Mouse (Mus musculus) stomach, embryonic 15.5 days (tissue): ENCODE results near the gene Sost. TPM values are rescaled to one million over a fixed set of nuclear protein-coding genes. Genes with fewer than 3 reads are reported as not detected.

Experiments used
- ATAC-seq: fragments of 200-750 bp; cut with Nextera tagmentation; 2 replicates; pipeline ENCODE4 v1.8.0; 2017; ENCODE audit warnings: low read depth, moderate number of reproducible peaks, moderate TSS enrichment; ENCODE audit not compliant: insufficient read depth, low FRiP score
- H3K27ac ChIP-seq: fragments of 300-500 bp; sonication (generic); 2 replicates; pipeline ENCODE4 v1.5.1; 2015; ENCODE audit warnings: mild to moderate bottlenecking, inconsistent platforms
- H3K27me3 ChIP-seq: fragments of 300-500 bp; sonication (generic); replicated peaks from 2 replicates; pipeline ENCODE4 v1.6.1; 2015; ENCODE audit warnings: inconsistent platforms
- H3K36me3 ChIP-seq: fragments of 300-500 bp; sonication (generic); 2 replicates; pipeline ENCODE4 v1.6.1; 2015; ENCODE audit warnings: inconsistent platforms
- H3K4me1 ChIP-seq: fragments of 300-500 bp; sonication (generic); 2 replicates; pipeline ENCODE4 v1.6.1; 2015; ENCODE audit warnings: inconsistent platforms
- H3K4me2 ChIP-seq: fragments of 300-500 bp; sonication (generic); 2 replicates; pipeline ENCODE4 v1.6.1; 2015; ENCODE audit warnings: mild to moderate bottlenecking, inconsistent platforms
- H3K4me3 ChIP-seq: fragments of 300-500 bp; sonication (generic); replicated peaks from 2 replicates; pipeline ENCODE4 v1.5.1; 2015; ENCODE audit warnings: inconsistent platforms
- H3K9ac ChIP-seq: fragments of 300-500 bp; sonication (generic); 2 replicates; pipeline ENCODE4 v1.6.1; 2015; ENCODE audit warnings: inconsistent platforms
- H3K9me3 ChIP-seq: fragments of 300-500 bp; sonication (generic); 2 replicates; pipeline ENCODE4 v1.6.1; 2016; ENCODE audit warnings: inconsistent platforms
- WGBS: fragments of 180-500 bp; shearing (Covaris S2); methylation state at CpG from one replicate; pipeline ENCODE4 v1.1.7; 2015; 5-methylcytosine and 5-hydroxymethylcytosine counted together
- polyA plus RNA-seq: library from polyadenylated mRNA; unstranded; fragments of >200 nt; fragmentation: Nextera tagmentation; extraction: Ambion mirVana; gene quantifications from 2 replicates; pipeline ENCODE4 v1.2.1, GENCODE M21; 2015

Sost gene
- polyA plus RNA-seq, 1 experiment from 2014 or later = 0.10 TPM

DNA sequence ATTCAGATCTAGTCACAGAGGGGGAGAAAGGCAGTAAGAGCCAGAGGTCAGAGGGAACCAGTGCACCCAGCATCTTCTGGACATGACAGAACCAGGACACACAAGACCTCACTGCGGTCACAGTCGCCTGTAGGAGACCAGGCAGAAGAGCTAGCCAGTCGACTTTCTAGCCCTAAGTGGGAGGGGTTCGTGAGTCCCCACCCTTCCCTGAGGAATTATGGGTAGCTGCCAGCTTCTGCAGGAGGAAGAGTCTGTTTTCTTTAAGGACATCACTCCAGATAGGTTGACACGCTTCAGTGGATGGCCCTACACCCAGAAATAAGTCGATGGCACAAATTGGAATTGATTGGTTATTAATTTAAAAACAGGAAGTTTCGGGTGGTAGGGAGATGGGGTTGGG is 30.4 kb downstream of the Sost start:
- WGBS = 43% methylated on average over 7 of the region's 7 CpGs
- H3K27me3 ChIP-seq = 0 out of 2 replicates have a peak, but pooled peaks cover 13% of the 10 kb centered on the region
- no peak overlapping the region for H3K27ac ChIP-seq
- no peaks in the 10 kb centered on the region for H3K36me3 ChIP-seq
- H3K9ac ChIP-seq = no peak overlapping the region
- no peak overlapping the region; the same call in 1 of the 2 replicates for H3K4me2 ChIP-seq
- ATAC-seq = no peak
- H3K4me3 ChIP-seq = no peak overlapping the region
- no peaks in the 10 kb centered on the region for H3K9me3 ChIP-seq
- no peaks in the 10 kb centered on the region; the same call in 1 of the 2 replicates for H3K4me1 ChIP-seq

- Histone ChIP-seq H3K4me2 (no peak overlapping the region), H3K4me1 (no peaks in the 10 kb centered on the region; the same call in 1 of the 2 replicates), H3K36me3 (no peaks in the 10 kb centered on the region), H3K4me3 (no peak overlapping the region), H3K9ac (no peak overlapping the region), H3K27ac (no peak overlapping the region), H3K27me3 (0 out of 2 replicates have a peak, but pooled peaks cover 13% of the 10 kb centered on the region), H3K9me3 (no peaks in the 10 kb centered on the region)
- whole genome bisulfite sequencing = 80% methylated on average over 3 of the region's 3 CpGs
- ATAC-seq = no peak
Measured at GRCm38 (mm10) chr11:101935743-101936142, 31.1 kb downstream of the Sost start.

DNA sequence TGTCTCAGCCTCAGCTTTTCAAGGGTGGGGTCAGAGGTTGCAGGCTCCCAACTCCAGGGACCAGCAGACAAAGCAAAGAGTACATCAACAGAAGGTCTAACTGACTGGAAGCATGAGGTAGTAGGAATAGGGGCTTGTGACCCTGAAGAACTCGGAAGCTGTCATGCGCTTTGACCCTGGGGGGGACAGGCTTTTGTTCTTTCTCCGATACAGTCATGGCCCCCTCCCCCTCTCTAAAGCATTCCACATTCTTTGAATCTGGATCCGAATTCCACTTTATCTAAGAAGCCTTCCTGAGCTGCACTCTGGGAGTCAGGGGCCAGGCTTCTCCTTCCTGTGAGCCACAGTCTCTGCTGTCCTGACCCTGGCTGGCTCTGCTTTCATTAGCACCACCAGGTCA is 34.8 kb downstream of the Sost start:
- H3K4me3 ChIP-seq = no peak overlapping the region
- no peaks in the 10 kb centered on the region for H3K9me3 ChIP-seq
- peaks cover 5% of the 10 kb centered on the region; the same call in 1 of the 2 replicates for H3K4me1 ChIP-seq
- H3K9ac ChIP-seq = no peak overlapping the region
- WGBS = 41% methylated on average over 4 of the region's 4 CpGs
- ATAC-seq = no peak
- 0 out of 2 replicates have a peak, but pooled peaks cover 4% of the 10 kb centered on the region for H3K27me3 ChIP-seq
- no peak overlapping the region for H3K27ac ChIP-seq
- no peaks in the 10 kb centered on the region for H3K36me3 ChIP-seq
- H3K4me2 ChIP-seq = no peak overlapping the region

GRCm38 (mm10) chr11:101928030-101928762 is 38.6 kb downstream of the Sost start:
- Histone ChIP-seq H3K4me2 (no peak overlapping the region), H3K4me3 (no peak overlapping the region), H3K36me3 (no peaks in the 10 kb centered on the region), H3K9ac (no peak overlapping the region), H3K27me3 (no peaks in the 10 kb centered on the region; the same call in 1 of the 2 replicates), H3K27ac (no peak overlapping the region), H3K9me3 (no peaks in the 10 kb centered on the region), H3K4me1 (0 out of 2 replicates have a peak, but pooled peaks cover 5% of the 10 kb centered on the region)
- 29% methylated on average over 25 of the region's 25 CpGs for WGBS
- ATAC-seq = no peak

DNA sequence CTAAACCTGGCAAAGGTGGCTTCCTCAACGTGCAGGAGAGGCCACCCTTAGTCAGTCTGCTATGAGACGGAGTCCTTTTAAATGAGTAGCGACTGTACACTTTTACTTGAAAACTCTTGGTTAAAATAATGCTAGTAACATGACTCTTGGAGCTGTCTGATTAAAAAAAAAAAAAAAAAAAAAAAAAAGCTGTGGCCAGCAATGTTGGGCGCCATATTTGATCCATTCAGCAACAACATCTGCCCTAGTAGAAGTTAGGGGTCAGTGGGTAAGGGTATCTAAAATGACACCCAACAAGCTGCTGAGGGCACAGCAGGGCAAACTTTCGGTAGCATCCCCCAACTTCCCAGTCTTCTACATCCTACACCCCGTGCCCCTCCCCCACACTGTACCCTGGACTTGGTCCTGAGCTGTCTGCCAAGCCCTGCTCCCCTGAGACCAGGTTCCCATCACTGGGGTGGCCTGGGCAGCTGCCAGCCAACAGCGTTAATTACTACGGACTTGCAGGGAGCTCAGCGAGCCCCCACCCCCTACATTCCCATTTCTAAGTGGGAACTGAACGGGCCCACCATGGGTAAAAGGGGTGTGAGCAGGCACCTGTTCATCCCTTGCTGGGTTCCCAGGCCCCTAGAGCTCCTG is 39.7 kb downstream of the Sost start:
- Histone ChIP-seq H3K4me3 (no peak overlapping the region), H3K4me1 (0 out of 2 replicates have a peak, but pooled peaks cover 5% of the 10 kb centered on the region), H3K27me3 (no peaks in the 10 kb centered on the region; the same call in 1 of the 2 replicates), H3K9ac (no peak overlapping the region), H3K4me2 (no peak overlapping the region), H3K36me3 (no peaks in the 10 kb centered on the region), H3K9me3 (no peaks in the 10 kb centered on the region), H3K27ac (no peak overlapping the region)
- no peak for ATAC-seq
- WGBS = 83% methylated on average over 10 of the region's 10 CpGs

GRCm38 (mm10) chr11:101925636-101926035 is 41.2 kb downstream of the Sost start:
- Histone ChIP-seq H3K4me1 (0 out of 2 replicates have a peak, but pooled peaks cover 5% of the 10 kb centered on the region), H3K27ac (no peak overlapping the region), H3K9me3 (no peaks in the 10 kb centered on the region), H3K4me3 (no peak overlapping the region), H3K4me2 (no peak overlapping the region), H3K36me3 (no peaks in the 10 kb centered on the region), H3K9ac (no peak overlapping the region), H3K27me3 (peaks cover under 1% of the 10 kb centered on the region; the same call in 1 of the 2 replicates)
- 69% methylated on average over 6 of the region's 6 CpGs for WGBS
- no peak for ATAC-seq

DNA sequence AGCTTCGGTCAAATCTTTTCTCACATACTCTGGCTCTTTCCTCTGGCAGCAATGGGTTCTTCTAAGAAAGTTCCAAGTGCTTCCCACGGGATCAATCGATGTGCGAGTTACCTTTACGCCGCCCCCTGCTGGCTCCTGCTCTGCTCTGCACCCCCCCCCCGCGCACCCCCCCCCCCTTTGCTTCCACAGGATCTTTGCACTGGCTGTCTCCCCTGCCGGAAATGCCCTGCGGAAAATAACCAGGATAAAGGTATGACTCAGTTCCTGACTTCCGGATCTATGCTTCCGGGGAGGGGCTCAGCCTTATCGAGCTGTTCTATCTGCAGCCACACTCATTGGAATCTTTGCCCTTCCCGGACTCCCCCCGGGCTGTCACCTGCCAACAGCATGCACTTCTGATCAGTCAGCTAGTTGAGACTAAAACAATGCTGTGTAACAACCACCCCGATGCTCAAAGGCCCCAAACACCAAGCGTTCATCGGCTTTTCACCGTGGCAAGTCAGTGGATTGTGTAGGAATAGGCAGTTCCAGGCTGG is 42.3 kb downstream of the Sost start:
- WGBS = 69% methylated on average over 19 of the region's 19 CpGs
- no peak for ATAC-seq
- Histone ChIP-seq H3K4me2 (no peak overlapping the region), H3K27me3 (peaks cover 3% of the 10 kb centered on the region; the same call in 1 of the 2 replicates), H3K9me3 (no peaks in the 10 kb centered on the region), H3K27ac (no peak overlapping the region), H3K36me3 (no peaks in the 10 kb centered on the region), H3K4me1 (0 out of 2 replicates have a peak, but pooled peaks cover 5% of the 10 kb centered on the region), H3K4me3 (no peak overlapping the region), H3K9ac (no peak overlapping the region)

GRCm38 (mm10) chr11:101923988-101924387 is 42.8 kb downstream of the Sost start:
- 74% methylated on average over 6 of the region's 6 CpGs for WGBS
- H3K9me3 ChIP-seq = no peaks in the 10 kb centered on the region
- H3K4me2 ChIP-seq = no peak overlapping the region
- no peak for ATAC-seq
- no peaks in the 10 kb centered on the region for H3K36me3 ChIP-seq
- H3K27ac ChIP-seq = no peak overlapping the region
- no peak overlapping the region for H3K9ac ChIP-seq
- H3K4me1 ChIP-seq = 0 out of 2 replicates have a peak, but pooled peaks cover 5% of the 10 kb centered on the region
- H3K27me3 ChIP-seq = peaks cover 3% of the 10 kb centered on the region; the same call in 1 of the 2 replicates
- no peak overlapping the region for H3K4me3 ChIP-seq

DNA sequence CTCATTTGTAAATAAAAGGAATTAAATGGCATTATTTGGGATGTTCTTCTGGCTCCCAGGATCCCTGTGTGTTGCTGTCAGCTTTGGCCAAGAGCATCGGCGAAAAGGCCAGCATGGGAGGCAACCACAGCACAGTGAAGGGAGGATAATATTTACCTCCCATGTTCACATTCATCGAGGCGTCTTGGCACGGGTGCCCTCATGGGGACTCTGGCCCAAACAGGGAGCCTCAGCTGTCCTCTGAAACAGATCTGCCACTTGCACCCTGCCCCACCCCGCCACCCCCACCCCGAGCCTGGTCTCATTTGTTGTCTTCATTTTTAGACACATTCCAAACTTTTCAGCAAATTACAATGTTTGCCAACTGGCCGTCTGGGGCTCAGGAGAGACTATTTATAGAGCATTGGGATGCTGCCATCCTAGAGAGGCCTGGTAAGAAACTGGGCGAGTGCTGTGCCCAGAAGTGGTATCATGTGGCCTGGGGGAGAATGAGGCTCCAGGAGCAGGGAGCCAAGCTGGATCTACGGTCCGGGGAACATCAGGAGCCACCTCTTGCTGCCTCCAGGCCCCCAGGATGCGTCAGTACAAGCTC is 45.4 kb downstream of the Sost start:
- Histone ChIP-seq H3K9me3 (no peaks in the 10 kb centered on the region), H3K4me3 (no peak overlapping the region), H3K9ac (no peak overlapping the region), H3K36me3 (no peaks in the 10 kb centered on the region), H3K27me3 (peaks cover 8% of the 10 kb centered on the region; the same call in 1 of the 2 replicates), H3K4me2 (no peak overlapping the region), H3K27ac (no peak overlapping the region), H3K4me1 (no peaks in the 10 kb centered on the region)
- 75% methylated on average over 12 of the region's 12 CpGs for WGBS
- ATAC-seq = no peak

DNA sequence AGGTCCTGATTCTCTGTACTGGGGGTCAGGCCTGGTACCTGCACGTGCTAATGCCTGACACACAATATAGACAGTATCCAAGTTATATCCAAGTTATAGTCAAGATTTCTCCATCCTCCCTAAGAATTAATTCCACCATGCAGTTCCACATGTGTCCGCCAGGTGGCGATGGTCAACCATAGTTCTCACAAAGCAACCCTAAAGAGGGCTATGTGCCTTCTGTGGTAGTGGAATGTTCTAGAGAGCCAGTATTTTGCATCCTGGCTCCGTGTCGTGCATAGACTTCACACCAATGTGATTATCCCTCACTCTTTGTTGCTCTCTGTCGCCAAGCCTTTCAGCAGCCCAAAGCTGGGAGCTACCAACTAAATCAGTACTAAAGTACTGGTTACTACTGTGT is 47.2 kb downstream of the Sost start:
- 2% methylated on average over 6 of the region's 6 CpGs for WGBS
- H3K9me3 ChIP-seq = no peaks in the 10 kb centered on the region
- H3K36me3 ChIP-seq = no peaks in the 10 kb centered on the region
- H3K4me3 ChIP-seq = no peak overlapping the region
- peaks cover 10% of the 10 kb centered on the region; the same call in 1 of the 2 replicates for H3K27me3 ChIP-seq
- no peaks in the 10 kb centered on the region for H3K4me1 ChIP-seq
- H3K9ac ChIP-seq = no peak overlapping the region
- H3K4me2 ChIP-seq = no peak overlapping the region
- ATAC-seq = peak; percentile 7; the same call in 1 of the 2 replicates
- no peak overlapping the region for H3K27ac ChIP-seq

DNA sequence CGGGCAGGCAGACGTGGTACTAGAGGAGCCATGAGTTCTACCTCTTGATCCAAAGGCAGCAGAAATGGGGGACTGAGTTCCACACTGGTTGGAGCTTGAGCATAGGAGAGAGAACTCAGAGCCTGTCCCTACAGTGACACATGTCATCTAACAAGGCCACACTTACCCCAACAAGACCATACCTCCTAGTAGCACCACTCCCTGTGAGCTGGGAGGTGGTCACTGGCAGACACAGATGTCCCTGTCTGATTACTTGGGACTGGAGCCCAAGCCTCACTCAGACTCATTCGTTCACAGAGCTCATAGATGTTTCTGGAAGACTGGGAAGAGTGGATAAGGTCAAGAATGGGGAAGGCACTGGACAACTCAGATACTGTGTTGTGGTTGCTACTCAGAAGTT is 48.2 kb downstream of the Sost start:
- ATAC-seq = no peak
- no peak overlapping the region for H3K4me3 ChIP-seq
- no peak overlapping the region for H3K27ac ChIP-seq
- WGBS = 65% methylated on average over 3 of the region's 3 CpGs
- no peaks in the 10 kb centered on the region for H3K36me3 ChIP-seq
- no peak overlapping the region for H3K9ac ChIP-seq
- H3K4me1 ChIP-seq = no peaks in the 10 kb centered on the region
- no peaks in the 10 kb centered on the region for H3K9me3 ChIP-seq
- no peak overlapping the region for H3K4me2 ChIP-seq
- 0 out of 2 replicates have a peak, but pooled peaks cover 10% of the 10 kb centered on the region for H3K27me3 ChIP-seq
